Mouse (Mus musculus) ES-Bruce4 (cell line): ENCODE measurements around the gene Cbx7. TPM values are rescaled to one million over a fixed set of nuclear protein-coding genes. Genes with fewer than 3 reads are reported as not detected.

Source experiments
- H3K27ac ChIP-seq: 2 replicates; pipeline ENCODE4 v1.5.1; 2012; ENCODE audit warnings: low read length, inconsistent platforms; ENCODE audit not compliant: insufficient read depth
- H3K27me3 ChIP-seq: 2 replicates; pipeline ENCODE4 v1.6.1; 2012; ENCODE audit warnings: mild to moderate bottlenecking, low read length, inconsistent platforms; ENCODE audit not compliant: control insufficient read depth, poor library complexity, insufficient read depth, severe bottlenecking
- H3K36me3 ChIP-seq: 2 replicates; pipeline ENCODE4 v1.6.1; 2012; ENCODE audit warnings: inconsistent platforms, mild to moderate bottlenecking, low read length, moderate library complexity; ENCODE audit not compliant: control insufficient read depth, poor library complexity, insufficient read depth, severe bottlenecking
- H3K4me1 ChIP-seq: one replicate; pipeline ENCODE4 v1.8.1; 2011; ENCODE audit warnings: low read length; ENCODE audit not compliant: control insufficient read depth, insufficient read depth
- H3K4me3 ChIP-seq: 2 replicates; pipeline ENCODE4 v1.5.1; 2011; ENCODE audit warnings: low read depth, mild to moderate bottlenecking, low read length
- H3K9ac ChIP-seq: 2 replicates; pipeline ENCODE4 v1.6.1; 2012; ENCODE audit warnings: low read depth, mild to moderate bottlenecking, inconsistent platforms; ENCODE audit not compliant: poor library complexity, severe bottlenecking
- H3K9me3 ChIP-seq: replicated peaks from 2 replicates; pipeline ENCODE4 v1.6.1; 2012; ENCODE audit warnings: mild to moderate bottlenecking, low read length, inconsistent platforms; ENCODE audit not compliant: control insufficient read depth, poor library complexity, insufficient read depth, severe bottlenecking
- CTCF ChIP-seq: IDR thresholded peaks from one replicate; pipeline ENCODE4 v1.8.1; 2011; ENCODE audit warnings: low read depth, low read length
- EP300 ChIP-seq: IDR thresholded peaks from 2 replicates; pipeline ENCODE4 v1.6.1; 2011; ENCODE audit warnings: low read depth, low read length; ENCODE audit not compliant: insufficient read depth
- POLR2A ChIP-seq: IDR thresholded peaks from one replicate; pipeline ENCODE4 v1.8.1; 2011; ENCODE audit warnings: low read length; ENCODE audit not compliant: insufficient read depth
- polyA plus RNA-seq: library from polyadenylated mRNA; stranded (reverse); fragments of >200 nt; gene quantifications from 2 replicates; pipeline ENCODE4 v1.2.4, GENCODE M21; 2011; ENCODE audit warnings: low read depth; ENCODE audit not compliant: missing spikeins, insufficient read depth, insufficient read length

Gene Cbx7
- polyA plus RNA-seq, 1 experiment = 111 TPM

DNA sequence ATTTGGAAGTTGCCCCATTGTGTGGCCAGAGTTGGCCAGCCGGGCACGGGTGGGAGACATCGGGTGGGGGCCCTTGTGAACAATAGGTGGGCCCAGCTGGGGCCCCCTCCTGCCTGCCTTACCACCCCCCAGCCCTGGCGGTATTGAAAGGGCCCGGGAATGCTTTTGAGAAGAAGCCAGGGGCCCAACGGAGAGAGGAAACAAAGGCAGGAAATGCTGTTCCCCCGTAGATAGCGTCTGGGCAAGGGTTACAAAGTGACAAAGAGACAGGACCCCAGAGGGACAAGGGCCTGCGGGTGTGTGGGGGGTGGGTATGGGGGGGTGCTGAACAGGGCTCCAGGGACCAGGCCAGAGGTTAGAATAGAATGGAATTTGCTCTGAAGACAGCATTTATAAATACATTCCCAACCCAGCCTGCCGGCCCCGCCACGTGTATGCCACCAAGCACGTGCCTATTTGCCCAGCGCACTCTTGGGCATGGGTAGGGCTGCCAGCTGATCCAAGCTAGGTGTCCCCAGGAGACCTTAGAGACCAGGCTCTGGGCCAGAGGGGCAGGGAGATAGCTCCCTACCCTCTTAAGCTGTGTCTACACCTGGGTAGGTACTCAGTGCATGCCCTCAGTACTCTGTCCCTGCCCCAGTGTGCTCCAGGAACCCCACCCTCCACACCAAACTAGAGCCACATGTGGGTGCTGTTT is 33.9 kb upstream of the Cbx7 start:
- peaks cover 4% of the 10 kb centered on the region for H3K4me1 ChIP-seq
- no peaks in the 10 kb centered on the region for H3K9me3 ChIP-seq
- no peaks in the 10 kb centered on the region for H3K36me3 ChIP-seq
- TF ChIP-seq CTCF (no peak), EP300 (no peak), POLR2A (no peak)
- no peaks in the 10 kb centered on the region for H3K27me3 ChIP-seq
- no peak overlapping the region for H3K9ac ChIP-seq
- H3K4me3 ChIP-seq = no peak overlapping the region
- H3K27ac ChIP-seq = no peak overlapping the region

DNA sequence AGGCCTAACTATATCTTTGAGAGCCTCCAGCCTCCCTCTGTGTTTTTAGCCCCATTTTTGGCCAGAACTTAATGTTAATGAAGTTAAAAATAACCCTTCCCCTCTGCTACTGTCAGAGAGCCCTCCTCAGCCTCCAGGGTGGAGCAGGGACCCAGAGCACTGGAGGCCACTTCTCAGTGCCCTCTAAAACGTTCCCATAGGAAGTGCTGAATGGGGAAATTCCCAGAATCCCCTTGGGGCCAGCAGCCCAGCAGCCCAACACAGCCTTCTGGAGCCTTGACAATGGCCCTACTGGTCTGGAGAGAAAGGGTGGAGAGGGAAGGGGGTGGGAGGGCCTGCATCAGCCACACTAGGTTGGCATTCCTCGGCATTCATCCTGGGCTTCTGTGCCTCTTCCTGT is 32.7 kb upstream of the Cbx7 start:
- H3K4me1 ChIP-seq = peaks cover 4% of the 10 kb centered on the region
- no peak for TF ChIP-seq EP300
- no peak for TF ChIP-seq POLR2A
- no peak for TF ChIP-seq CTCF

GRCm38 (mm10) chr15:80001601-80002000 is 30.7 kb upstream of the Cbx7 start:
- Histone ChIP-seq H3K4me3 (peak overlapping the region; percentile 33), H3K4me1 (peaks cover 4% of the 10 kb centered on the region), H3K36me3 (no peaks in the 10 kb centered on the region), H3K27me3 (no peaks in the 10 kb centered on the region), H3K9ac (no peak overlapping the region), H3K27ac (no peak overlapping the region), H3K9me3 (no peaks in the 10 kb centered on the region)
- TF ChIP-seq POLR2A (no peak), CTCF (no peak), EP300 (no peak)

More for the DNA sequence above, 32.7 kb upstream of the Cbx7 start:
- H3K36me3 ChIP-seq = no peaks in the 10 kb centered on the region
- H3K27ac ChIP-seq = no peak overlapping the region
- H3K9ac ChIP-seq = no peak overlapping the region
- H3K27me3 ChIP-seq = no peaks in the 10 kb centered on the region
- no peaks in the 10 kb centered on the region for H3K9me3 ChIP-seq
- H3K4me3 ChIP-seq = no peak overlapping the region

- Histone ChIP-seq H3K36me3 (no peaks in the 10 kb centered on the region), H3K9ac (no peak overlapping the region), H3K4me1 (peaks cover 4% of the 10 kb centered on the region), H3K27me3 (no peaks in the 10 kb centered on the region), H3K27ac (no peak overlapping the region), H3K9me3 (no peaks in the 10 kb centered on the region), H3K4me3 (no peak overlapping the region)
- no peak for TF ChIP-seq POLR2A
- TF ChIP-seq EP300 = no peak
- no peak for TF ChIP-seq CTCF
Measured at GRCm38 (mm10) chr15:80000694-80001093, 29.8 kb upstream of the Cbx7 start.

DNA sequence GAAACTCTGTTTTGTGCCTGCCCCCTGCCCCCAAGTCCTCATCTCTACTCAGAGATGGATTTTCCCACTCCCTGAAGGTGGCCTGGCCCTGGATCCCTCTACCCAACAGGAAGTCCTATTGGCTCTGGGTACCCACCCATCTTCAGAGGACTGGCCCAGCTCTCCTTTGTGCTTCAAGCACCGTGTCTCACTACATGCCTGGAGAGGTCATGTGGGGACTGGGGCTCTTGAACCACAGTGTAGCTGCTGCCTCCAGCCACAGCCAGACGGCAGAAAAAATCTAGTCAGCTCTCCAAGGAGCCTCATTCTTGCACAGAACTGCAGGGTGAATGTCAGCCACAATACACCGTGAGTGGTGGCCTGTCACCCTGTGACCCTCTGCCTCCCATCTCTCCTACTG is 27.1 kb upstream of the Cbx7 start:
- Histone ChIP-seq H3K27me3 (no peaks in the 10 kb centered on the region), H3K4me3 (no peak overlapping the region), H3K36me3 (no peaks in the 10 kb centered on the region), H3K9me3 (no peaks in the 10 kb centered on the region), H3K27ac (no peak overlapping the region), H3K4me1 (no peaks in the 10 kb centered on the region), H3K9ac (no peak overlapping the region)
- TF ChIP-seq POLR2A (no peak), CTCF (no peak), EP300 (no peak)

- Histone ChIP-seq H3K27me3 (no peaks in the 10 kb centered on the region), H3K4me1 (no peaks in the 10 kb centered on the region), H3K36me3 (no peaks in the 10 kb centered on the region), H3K27ac (no peak overlapping the region), H3K9ac (no peak overlapping the region), H3K9me3 (no peaks in the 10 kb centered on the region), H3K4me3 (no peak overlapping the region)
- TF ChIP-seq EP300 (no peak), POLR2A (no peak), CTCF (no peak)
Measured at GRCm38 (mm10) chr15:79996781-79997180, 25.9 kb upstream of the Cbx7 start.
